Mouse (Mus musculus) bone marrow, adult 2 months (tissue): ENCODE data around the gene Xrcc2. TPM values are rescaled to one million over a fixed set of nuclear protein-coding genes. Genes with fewer than 3 reads are reported as not detected.

Experiments used
- H3K27ac ChIP-seq: fragments of 200-500 bp; 2 replicates; pipeline ENCODE4 v1.5.1; 2012; ENCODE audit warnings: low read depth, mild to moderate bottlenecking, control low read depth, inconsistent platforms, low read length; ENCODE audit not compliant: control insufficient read depth, poor library complexity, insufficient read depth
- H3K4me1 ChIP-seq: fragments of 200-500 bp; 2 replicates; pipeline ENCODE4 v1.6.1; 2011; ENCODE audit warnings: low read length; ENCODE audit not compliant: control insufficient read depth, insufficient read depth
- H3K4me3 ChIP-seq: fragments of 200-500 bp; replicated peaks from 2 replicates; pipeline ENCODE3; 2011; ENCODE audit warnings: mild to moderate bottlenecking, low read depth, low read length, control low read depth; ENCODE audit not compliant: control insufficient read depth
- CTCF ChIP-seq: fragments of 200-500 bp; IDR thresholded peaks from 2 replicates; pipeline ENCODE4 v1.5.1; 2011; ENCODE audit warnings: low read length, control low read depth; ENCODE audit not compliant: control insufficient read depth, insufficient read depth
- POLR2A ChIP-seq: fragments of 200-500 bp; IDR thresholded peaks from 2 replicates; pipeline ENCODE4 v1.6.1; 2011; ENCODE audit warnings: low read depth, mild to moderate bottlenecking, control low read depth, low read length, borderline replicate concordance; ENCODE audit not compliant: control insufficient read depth
- WGBS: fragments of 180-500 bp; shearing (Covaris S2); methylation state at CpG from one replicate; pipeline ENCODE4 v1.1.7; 2018; 5-methylcytosine and 5-hydroxymethylcytosine counted together
- polyA plus RNA-seq: library from polyadenylated mRNA; stranded (reverse); fragments of >200 nt; gene quantifications from 2 replicates; pipeline ENCODE4 v1.2.4, GENCODE M21; 2011; ENCODE audit warnings: low replicate concordance; ENCODE audit not compliant: missing spikeins, insufficient read depth, insufficient read length

Xrcc2 gene
- polyA plus RNA-seq, 1 experiment = 2.5 TPM

GRCm38 (mm10) chr5:25695786-25696185 is 9.8 kb downstream of the Xrcc2 start:
- Histone ChIP-seq H3K4me1 (no peaks in the 10 kb centered on the region), H3K4me3 (no peak overlapping the region), H3K27ac (no peak overlapping the region)
- 79% methylated on average over 6 of the region's 6 CpGs for WGBS
- TF ChIP-seq CTCF (no peak), POLR2A (no peak)

GRCm38 (mm10) chr5:25671696-25672520 is 33.7 kb downstream of the Xrcc2 start:
- H3K27ac ChIP-seq = no peak overlapping the region
- WGBS = 91% methylated on average over 31 of the region's 31 CpGs
- H3K4me3 ChIP-seq = no peak overlapping the region
- no peaks in the 10 kb centered on the region for H3K4me1 ChIP-seq
- TF ChIP-seq CTCF (no peak), POLR2A (no peak)

- Histone ChIP-seq H3K4me3 (no peak overlapping the region), H3K27ac (no peak overlapping the region), H3K4me1 (no peaks in the 10 kb centered on the region)
- TF ChIP-seq CTCF (no peak), POLR2A (no peak)
- WGBS = 88% methylated on average over 3 of the region's 3 CpGs
These were observed 34.6 kb downstream of the Xrcc2 start for GRCm38 (mm10) chr5:25671051-25671450.

DNA sequence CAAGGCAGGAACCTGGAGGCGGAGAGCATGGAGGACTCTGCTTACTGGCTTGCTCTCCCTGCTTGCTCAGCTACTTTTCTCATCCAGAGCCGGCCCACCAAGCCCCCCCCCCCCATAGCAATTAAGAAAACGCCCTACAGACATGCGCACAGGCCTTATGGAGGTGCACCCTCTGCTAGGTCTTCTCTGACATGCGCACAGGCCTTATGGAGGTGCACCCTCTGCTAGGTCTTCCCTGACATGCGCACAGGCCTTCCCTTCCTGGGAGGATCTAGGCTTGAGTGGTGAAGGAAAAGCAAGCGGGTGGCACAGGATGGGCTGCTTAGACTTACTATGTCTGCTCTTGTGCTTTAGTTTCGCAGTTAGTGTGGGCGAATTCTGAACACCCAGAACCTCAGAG is 37.3 kb downstream of the Xrcc2 start:
- TF ChIP-seq POLR2A (no peak), CTCF (no peak)
- no peaks in the 10 kb centered on the region for H3K4me1 ChIP-seq
- no peak overlapping the region for H3K27ac ChIP-seq
- H3K4me3 ChIP-seq = no peak overlapping the region
- 82% methylated on average over 9 of the region's 9 CpGs for WGBS

DNA sequence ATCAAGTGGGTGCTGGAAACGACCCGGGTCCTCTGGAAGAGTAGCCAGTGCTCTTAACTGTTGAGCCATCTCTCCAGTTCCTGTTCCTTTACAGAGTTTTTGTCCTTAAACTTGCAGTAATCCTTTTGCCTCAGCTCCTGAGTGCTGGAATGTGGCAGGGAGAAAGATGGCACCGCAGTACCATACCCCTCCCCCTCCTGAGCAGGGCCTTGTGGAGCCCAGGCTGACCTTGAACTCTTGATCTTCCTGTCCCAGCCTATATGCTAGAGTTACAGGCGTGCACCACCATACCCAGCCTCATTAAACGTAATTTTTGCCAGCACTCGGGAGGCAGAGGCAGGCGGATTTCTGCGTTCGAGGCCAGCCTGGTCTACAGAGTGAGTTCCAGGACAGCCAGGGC is 38.9 kb downstream of the Xrcc2 start:
- H3K4me3 ChIP-seq = no peak overlapping the region
- no peaks in the 10 kb centered on the region for H3K4me1 ChIP-seq
- no peak overlapping the region for H3K27ac ChIP-seq
- TF ChIP-seq CTCF (no peak), POLR2A (no peak)
- WGBS = 79% methylated on average over 9 of the region's 9 CpGs

- TF ChIP-seq POLR2A (no peak), CTCF (no peak)
- 36% methylated on average over 4 of the region's 4 CpGs for WGBS
- Histone ChIP-seq H3K27ac (no peak overlapping the region), H3K4me1 (no peaks in the 10 kb centered on the region), H3K4me3 (no peak overlapping the region)
These were observed 39.5 kb downstream of the Xrcc2 start for GRCm38 (mm10) chr5:25666108-25666507.

GRCm38 (mm10) chr5:25665516-25665915 is 40.1 kb downstream of the Xrcc2 start:
- WGBS = 89% methylated on average over 10 of the region's 10 CpGs
- TF ChIP-seq CTCF (no peak), POLR2A (no peak)

DNA sequence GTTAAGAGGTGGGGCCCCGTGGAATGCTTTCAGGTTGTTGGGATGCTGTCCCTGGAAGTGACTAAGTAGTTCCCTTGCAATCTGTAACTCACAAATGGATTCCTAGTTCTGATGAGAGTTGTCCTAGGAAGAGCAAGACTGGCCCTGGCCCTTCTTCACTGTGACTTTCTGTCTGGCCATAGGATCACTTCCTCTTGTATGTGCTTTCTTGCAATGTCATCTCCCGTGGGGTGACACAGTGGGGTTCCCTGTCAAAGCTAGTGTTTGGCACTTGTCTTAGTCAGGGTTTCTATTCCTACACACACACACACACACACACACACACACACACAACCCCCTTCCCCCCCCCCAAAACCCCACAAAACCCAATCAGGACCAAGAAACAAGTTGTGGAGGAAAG is 42.5 kb downstream of the Xrcc2 start:
- Histone ChIP-seq H3K4me1 (no peaks in the 10 kb centered on the region), H3K4me3 (no peak overlapping the region), H3K27ac (no peak overlapping the region)
- TF ChIP-seq POLR2A (no peak), CTCF (no peak)
- WGBS = 38% methylated on average over 2 of the region's 2 CpGs

More at GRCm38 (mm10) chr5:25665516-25665915, 40.1 kb downstream of the Xrcc2 start:
- Histone ChIP-seq H3K4me3 (no peak overlapping the region), H3K4me1 (no peaks in the 10 kb centered on the region), H3K27ac (no peak overlapping the region)

GRCm38 (mm10) chr5:25654578-25654987 is 51.0 kb downstream of the Xrcc2 start:
- no peaks in the 10 kb centered on the region for H3K4me1 ChIP-seq
- TF ChIP-seq CTCF (no peak), POLR2A (no peak)
- 55% methylated on average over 14 of the region's 14 CpGs for WGBS
- no peak overlapping the region for H3K4me3 ChIP-seq
- no peak overlapping the region for H3K27ac ChIP-seq

- H3K4me3 ChIP-seq = no peak overlapping the region
- TF ChIP-seq CTCF (no peak), POLR2A (no peak)
- no peak overlapping the region for H3K27ac ChIP-seq
- no peaks in the 10 kb centered on the region for H3K4me1 ChIP-seq
- 56% methylated on average over 3 of the region's 3 CpGs for WGBS
These were observed 52.2 kb downstream of the Xrcc2 start for GRCm38 (mm10) chr5:25653377-25653776.
